Mouse (Mus musculus): ENCODE results near the gene Derl2.

GRCm38 (mm10) chr11:71033163-71033761 lies 13.6 kb upstream of the Derl2 start, which contains the start of gene 6330403K07Rik:
- TF ChIP-seq CTCF (IDR thresholded peaks at IDR 0.05; ENCODE audit: control insufficient read depth, insufficient read depth, insufficient read length), result no peak
- no peak for TF ChIP-seq MYOD1 (IDR thresholded peaks at IDR 0.05; ENCODE audit: control insufficient read depth, insufficient read length, low read depth)
- no peak for TF ChIP-seq FOSL1 (IDR thresholded peaks at IDR 0.05; ENCODE audit: insufficient read depth, low read length, poor library complexity, severe bottlenecking)
- no peak for TF ChIP-seq MYOG (IDR thresholded peaks at IDR 0.05; ENCODE audit: control insufficient read depth, extremely low read depth, insufficient read length)
